Mouse (Mus musculus): Measurements from ENCODE around the gene Prpf8.

DNA sequence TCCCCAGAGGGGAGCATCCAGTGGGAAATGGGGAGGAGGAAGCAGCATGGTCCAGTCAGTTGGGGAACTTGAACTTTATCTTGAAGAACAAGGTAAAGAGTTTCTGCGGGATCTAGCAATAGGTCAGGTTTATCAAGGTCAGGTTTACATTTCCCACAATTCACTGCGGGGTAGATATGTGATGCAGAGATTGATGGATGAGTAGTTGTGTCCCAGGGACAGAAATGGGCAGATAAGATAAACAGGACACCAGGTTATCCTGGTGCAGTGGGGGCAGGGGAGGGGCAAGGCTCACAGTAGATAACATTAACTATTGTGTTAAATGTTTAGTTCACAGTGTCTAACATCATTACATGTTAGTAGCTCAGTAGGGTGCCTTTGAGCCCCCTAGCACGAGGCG, 43.2 kb downstream of the Prpf8 start:
- TF ChIP-seq CTCF (IDR thresholded peaks at IDR 0.05; ENCODE audit: low read depth) (no peak), EP300 (optimal IDR thresholded peaks at IDR 0.05) (no peak)
